Mouse (Mus musculus) kidney, adult 2 months (tissue): Measurements from ENCODE around the gene Tgif2.

Experiments
- CTCF ChIP-seq: fragments of 200-500 bp; conservative IDR thresholded peaks from 2 replicates; pipeline ENCODE4 v1.5.1; 2011; ENCODE audit warnings: low read depth, mild to moderate bottlenecking, control low read depth, low read length, moderate library complexity, mixed read lengths; ENCODE audit not compliant: insufficient read depth, insufficient read length
- POLR2A ChIP-seq: fragments of 200-500 bp; IDR thresholded peaks from one replicate; pipeline ENCODE4 v1.6.1; 2011; ENCODE audit warnings: low read depth, low read length, control low read depth

DNA sequence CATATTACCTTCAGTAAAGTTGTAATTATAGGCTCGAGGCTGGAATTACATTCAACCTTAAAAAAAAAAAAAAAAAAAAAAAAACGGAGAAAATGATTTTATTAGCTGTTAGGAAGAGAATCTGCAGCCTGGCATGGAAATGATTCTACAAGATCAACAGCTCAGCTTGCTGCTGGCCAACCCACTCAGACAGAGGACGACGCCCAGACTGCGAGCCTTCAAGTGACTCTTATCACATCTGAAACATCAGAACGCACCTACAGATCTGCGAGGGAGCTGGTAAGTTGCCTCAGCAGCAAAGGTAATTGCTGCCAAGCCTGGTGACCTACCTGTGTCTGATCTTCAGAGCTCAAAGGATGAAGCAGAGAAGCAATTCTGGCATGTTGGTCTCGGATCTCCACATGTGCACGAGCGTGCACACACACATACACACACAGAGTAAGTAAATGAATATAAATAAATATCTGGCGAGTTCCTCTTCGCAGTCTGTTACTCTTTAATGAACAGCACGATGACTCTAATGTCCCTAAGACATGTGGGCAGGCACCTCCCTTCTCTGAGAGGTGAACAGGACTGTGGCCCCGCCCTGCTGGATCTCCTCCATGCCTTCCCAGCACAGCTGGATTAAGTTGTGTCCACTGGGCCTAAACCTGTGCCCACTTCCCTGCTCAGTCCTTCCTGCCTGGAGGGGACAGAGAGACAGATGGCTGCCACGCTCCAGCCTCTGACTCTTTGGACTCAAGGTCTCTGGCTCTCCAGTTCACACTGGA lies 54.9 kb downstream of the Tgif2 start:
- no peak for TF ChIP-seq CTCF
- no peak for TF ChIP-seq POLR2A
